Mouse (Mus musculus) ES-Bruce4 (cell line): Measurements from ENCODE around the gene Msh5. TPM values are rescaled to one million over a fixed set of nuclear protein-coding genes. Genes with fewer than 3 reads are reported as not detected.
"Not testable (repeated sequence)": the region's sequence is repeated elsewhere in the genome, so short reads cannot be mapped to it uniquely, and the experiment has no call there.

Experiments
- H3K27ac ChIP-seq: 2 replicates; pipeline ENCODE4 v1.5.1; 2012; ENCODE audit warnings: low read length, inconsistent platforms; ENCODE audit not compliant: insufficient read depth
- H3K27me3 ChIP-seq: 2 replicates; pipeline ENCODE4 v1.6.1; 2012; ENCODE audit warnings: mild to moderate bottlenecking, low read length, inconsistent platforms; ENCODE audit not compliant: control insufficient read depth, poor library complexity, insufficient read depth, severe bottlenecking
- H3K36me3 ChIP-seq: 2 replicates; pipeline ENCODE4 v1.6.1; 2012; ENCODE audit warnings: inconsistent platforms, mild to moderate bottlenecking, low read length, moderate library complexity; ENCODE audit not compliant: control insufficient read depth, poor library complexity, insufficient read depth, severe bottlenecking
- H3K4me1 ChIP-seq: one replicate; pipeline ENCODE4 v1.8.1; 2011; ENCODE audit warnings: low read length; ENCODE audit not compliant: control insufficient read depth, insufficient read depth
- H3K4me3 ChIP-seq: 2 replicates; pipeline ENCODE4 v1.5.1; 2011; ENCODE audit warnings: low read depth, mild to moderate bottlenecking, low read length
- H3K9ac ChIP-seq: 2 replicates; pipeline ENCODE4 v1.6.1; 2012; ENCODE audit warnings: low read depth, mild to moderate bottlenecking, inconsistent platforms; ENCODE audit not compliant: poor library complexity, severe bottlenecking
- H3K9me3 ChIP-seq: replicated peaks from 2 replicates; pipeline ENCODE4 v1.6.1; 2012; ENCODE audit warnings: mild to moderate bottlenecking, low read length, inconsistent platforms; ENCODE audit not compliant: control insufficient read depth, poor library complexity, insufficient read depth, severe bottlenecking
- CTCF ChIP-seq: IDR thresholded peaks from one replicate; pipeline ENCODE4 v1.8.1; 2011; ENCODE audit warnings: low read depth, low read length
- EP300 ChIP-seq: IDR thresholded peaks from 2 replicates; pipeline ENCODE4 v1.6.1; 2011; ENCODE audit warnings: low read depth, low read length; ENCODE audit not compliant: insufficient read depth
- POLR2A ChIP-seq: IDR thresholded peaks from one replicate; pipeline ENCODE4 v1.8.1; 2011; ENCODE audit warnings: low read length; ENCODE audit not compliant: insufficient read depth
- polyA plus RNA-seq: library from polyadenylated mRNA; stranded (reverse); fragments of >200 nt; gene quantifications from 2 replicates; pipeline ENCODE4 v1.2.4, GENCODE M21; 2011; ENCODE audit warnings: low read depth; ENCODE audit not compliant: missing spikeins, insufficient read depth, insufficient read length

Msh5 gene
- polyA plus RNA-seq, 1 experiment = 6.7 TPM

DNA sequence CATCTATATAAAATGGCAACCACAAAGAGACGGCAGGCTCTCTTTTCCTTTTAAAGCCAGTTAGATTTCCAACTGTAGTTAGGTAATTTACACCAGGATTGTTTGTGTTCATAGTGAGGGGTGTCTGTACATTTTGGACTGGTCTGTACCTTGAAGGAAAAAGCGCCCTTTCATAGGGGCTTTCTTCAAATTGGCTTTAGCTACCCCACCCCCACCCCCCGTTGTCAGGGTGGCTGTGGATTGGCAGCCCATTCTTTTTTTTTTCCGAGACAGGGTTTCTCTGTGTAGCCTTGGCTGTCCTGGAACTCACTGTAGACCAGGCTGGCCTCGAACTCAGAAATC lies 49.4 kb downstream of the Msh5 start:
- H3K36me3 ChIP-seq = peaks cover 5% of the 10 kb centered on the region
- no peak for TF ChIP-seq CTCF
- no peak for TF ChIP-seq POLR2A
- no peak for TF ChIP-seq EP300
- no peak overlapping the region for H3K4me3 ChIP-seq
- H3K27ac ChIP-seq = no peak overlapping the region
- peaks cover 5% of the 10 kb centered on the region for H3K4me1 ChIP-seq
- H3K27me3 ChIP-seq = no peaks in the 10 kb centered on the region
- no peaks in the 10 kb centered on the region for H3K9me3 ChIP-seq
- no peak overlapping the region for H3K9ac ChIP-seq

DNA sequence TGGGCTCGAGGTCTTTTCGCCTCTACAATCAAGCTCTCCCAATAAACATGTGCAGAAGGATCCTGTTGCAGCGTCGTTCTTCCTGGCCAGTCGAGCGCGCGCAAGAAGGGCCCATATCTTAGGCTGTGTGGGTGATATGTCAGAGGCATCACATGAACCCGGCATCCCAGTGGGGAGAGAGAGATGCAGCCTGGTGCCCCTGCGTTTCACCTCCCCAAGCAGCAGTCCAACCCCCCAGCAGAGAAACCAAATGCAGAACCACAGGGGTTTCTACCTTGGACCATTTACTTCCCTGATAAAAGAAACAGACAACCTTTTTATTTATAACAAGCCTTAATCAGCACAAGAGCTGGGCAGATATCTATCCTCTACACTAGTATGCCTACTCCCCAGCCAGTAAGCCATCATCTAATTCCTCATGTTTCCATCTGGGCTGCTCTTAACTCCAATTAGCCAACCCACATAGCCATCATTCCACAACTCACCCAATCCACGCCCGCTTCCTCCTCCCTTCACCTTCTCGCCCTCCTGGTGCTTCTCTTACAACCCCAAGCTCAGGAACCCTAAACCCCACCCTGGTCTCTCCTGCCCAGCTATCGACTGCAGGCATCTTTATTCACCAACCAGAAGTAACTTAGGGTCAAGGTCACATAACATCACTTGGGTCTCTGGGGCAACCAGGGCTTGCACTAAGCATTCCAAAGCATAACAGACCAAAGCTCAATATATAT lies 50.0 kb downstream of the Msh5 start:
- Histone ChIP-seq H3K9me3 (no peaks in the 10 kb centered on the region), H3K27ac (0 out of 2 replicates have a peak overlapping the region, but pooled peaks have one; percentile 10), H3K4me3 (no peak overlapping the region), H3K27me3 (no peaks in the 10 kb centered on the region), H3K9ac (no peak overlapping the region), H3K36me3 (peaks cover 5% of the 10 kb centered on the region), H3K4me1 (peaks cover 5% of the 10 kb centered on the region)
- no peak for TF ChIP-seq CTCF
- TF ChIP-seq EP300 = no peak
- TF ChIP-seq POLR2A = no peak

DNA sequence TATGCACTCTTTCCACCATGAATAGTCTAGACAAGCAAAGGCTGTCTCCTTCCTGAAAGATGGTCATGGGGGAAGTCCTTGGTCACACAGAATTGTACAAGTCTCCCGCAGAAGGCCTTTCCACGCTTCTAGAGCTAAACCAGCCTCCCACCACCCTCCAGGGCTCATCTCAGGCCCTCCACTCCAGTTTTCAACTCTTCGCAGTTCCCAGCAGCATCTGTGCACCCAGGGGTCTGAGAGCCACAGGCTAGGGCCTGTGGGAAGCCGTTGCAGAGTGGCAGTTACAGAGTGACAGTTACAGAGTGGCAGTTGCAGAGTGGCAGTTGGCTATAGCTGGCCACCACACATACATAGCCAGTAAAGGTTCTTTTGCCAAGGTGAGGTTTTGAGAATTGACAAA lies 50.6 kb downstream of the Msh5 start:
- H3K4me3 ChIP-seq, H3K9ac ChIP-seq, H3K36me3 ChIP-seq, H3K4me1 ChIP-seq, H3K27me3 ChIP-seq, H3K9me3 ChIP-seq, H3K27ac ChIP-seq: not testable (repeated sequence)

DNA sequence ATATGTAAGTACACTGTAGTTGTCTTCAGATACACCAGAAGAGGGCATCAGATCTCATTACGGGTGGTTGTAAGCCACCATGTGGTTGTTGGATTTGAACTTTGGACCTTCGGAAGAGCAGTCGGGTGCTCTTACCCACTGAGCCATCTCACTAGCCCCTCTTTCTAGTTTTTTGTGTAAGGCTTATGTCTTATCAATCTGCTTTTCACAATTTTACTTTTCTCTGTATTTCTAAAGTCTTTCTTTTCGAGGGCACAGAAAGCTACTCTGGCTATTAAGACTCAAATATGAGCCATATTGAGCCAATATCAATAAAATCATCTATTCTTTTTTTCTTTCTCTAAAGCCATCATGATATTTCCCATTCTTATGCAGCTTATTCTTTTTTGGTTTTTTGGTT lies 51.4 kb downstream of the Msh5 start:
- H3K4me1 ChIP-seq, H3K27me3 ChIP-seq, H3K4me3 ChIP-seq, H3K36me3 ChIP-seq, H3K9me3 ChIP-seq, H3K9ac ChIP-seq, H3K27ac ChIP-seq: not testable (repeated sequence)

DNA sequence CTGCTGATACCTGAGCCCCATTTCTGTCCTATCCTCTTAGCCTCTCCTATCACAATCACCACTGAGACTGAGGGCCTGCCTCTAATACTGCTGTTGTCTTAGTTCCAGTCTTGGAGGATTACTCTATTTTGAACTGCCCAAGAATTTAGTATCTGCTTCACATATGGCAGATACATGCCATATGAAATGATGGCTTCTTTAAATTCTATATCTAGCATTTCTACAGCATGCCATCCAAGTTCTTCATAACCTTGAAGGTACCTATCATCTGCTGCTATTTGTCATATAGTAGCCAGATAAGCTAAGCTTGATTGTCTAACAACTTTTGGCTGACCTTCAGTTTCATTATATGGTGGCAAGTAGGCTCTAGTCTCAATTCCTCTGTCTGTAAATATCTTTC lies 51.8 kb downstream of the Msh5 start:
- TF ChIP-seq POLR2A (no peak), EP300 (no peak), CTCF (no peak)
- Histone ChIP-seq H3K36me3 (peaks cover 8% of the 10 kb centered on the region), H3K27me3 (no peaks in the 10 kb centered on the region), H3K4me3 (no peak overlapping the region), H3K4me1 (peaks cover 5% of the 10 kb centered on the region), H3K27ac (no peak overlapping the region; the same call in 1 of the 2 replicates), H3K9ac (no peak overlapping the region), H3K9me3 (no peaks in the 10 kb centered on the region)

DNA sequence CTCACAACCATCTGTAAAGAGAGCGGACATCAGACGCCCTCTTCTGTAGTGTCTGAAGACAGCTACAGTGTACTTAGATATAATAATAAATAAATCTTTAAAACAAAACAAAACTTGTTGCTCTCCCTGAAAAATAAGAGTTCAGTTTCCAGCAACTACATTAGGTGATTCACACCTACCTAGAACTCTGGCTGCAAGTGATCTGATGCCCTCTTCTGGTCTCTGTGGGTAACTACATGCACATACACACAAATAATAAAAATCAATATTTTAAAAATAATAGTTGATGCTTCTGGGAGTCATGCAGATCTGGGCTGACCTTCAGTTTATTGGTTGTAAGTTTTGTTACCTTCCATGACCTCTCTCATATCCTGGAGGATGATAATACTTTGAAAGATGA lies 62.3 kb downstream of the Msh5 start:
- Histone ChIP-seq H3K36me3 (peaks cover 32% of the 10 kb centered on the region), H3K4me3 (no peak overlapping the region), H3K9ac (no peak overlapping the region), H3K27ac (no peak overlapping the region), H3K27me3 (no peaks in the 10 kb centered on the region), H3K4me1 (no peaks in the 10 kb centered on the region), H3K9me3 (no peaks in the 10 kb centered on the region)
- TF ChIP-seq EP300 (no peak), CTCF (no peak), POLR2A (no peak)
